Mouse (Mus musculus): ENCODE measurements at regions not wholly inside any gene's neighbourhood (a gene's known extent, or its start where the extent isn't known, plus 50 kb on each side); places are given as distances from the start of the nearest gene placed in this dataset.
A peak's percentile ranks its signal among the peaks of the same experiment; 100 is the strongest.

GRCm38 (mm10) chr9:31999760-32000159 lies 86.5 kb upstream of the Barx2 start:
- ATAC-seq (replicated peaks; ENCODE audit: insufficient number of reproducible peaks, low FRiP score, low TSS enrichment, poor library complexity, severe bottlenecking): no peak

- ATAC-seq (replicated peaks; ENCODE audit: insufficient number of reproducible peaks, low FRiP score, low TSS enrichment, poor library complexity, severe bottlenecking): no peak
These were observed 89.7 kb upstream of the Barx2 start for GRCm38 (mm10) chr9:32002924-32003323.

GRCm38 (mm10) chr9:32003730-32004129 lies 90.5 kb upstream of the Barx2 start:
- ATAC-seq (replicated peaks; ENCODE audit: insufficient number of reproducible peaks, low FRiP score, low TSS enrichment, poor library complexity, severe bottlenecking): no peak

- no peak for ATAC-seq (replicated peaks; ENCODE audit: insufficient number of reproducible peaks, low FRiP score, low TSS enrichment, poor library complexity, severe bottlenecking)
These were observed 92.1 kb upstream of the Barx2 start for GRCm38 (mm10) chr9:32005348-32005747.

GRCm38 (mm10) chr9:32006350-32006749 lies 93.1 kb upstream of the Barx2 start:
- ATAC-seq (replicated peaks; ENCODE audit: insufficient number of reproducible peaks, low FRiP score, low TSS enrichment, poor library complexity, severe bottlenecking): no peak

GRCm38 (mm10) chr9:32010953-32011770 lies 97.9 kb upstream of the Barx2 start:
- no peak for ATAC-seq (replicated peaks; ENCODE audit: insufficient number of reproducible peaks, low FRiP score, low TSS enrichment, poor library complexity, severe bottlenecking)

GRCm38 (mm10) chr9:32016286-32016685 lies 99.7 kb upstream of the Arhgap32 start:
- ATAC-seq (replicated peaks; ENCODE audit: insufficient number of reproducible peaks, low FRiP score, low TSS enrichment, poor library complexity, severe bottlenecking): no peak

- no peak for ATAC-seq (replicated peaks; ENCODE audit: insufficient number of reproducible peaks, low FRiP score, low TSS enrichment, poor library complexity, severe bottlenecking)
These were observed 97.9 kb upstream of the Arhgap32 start for GRCm38 (mm10) chr9:32018020-32018419.

- no peak for ATAC-seq (replicated peaks; ENCODE audit: insufficient number of reproducible peaks, low FRiP score, low TSS enrichment, poor library complexity, severe bottlenecking)
These were observed 96.2 kb upstream of the Arhgap32 start for GRCm38 (mm10) chr9:32019786-32020185.

GRCm38 (mm10) chr9:32020942-32021731 lies 94.8 kb upstream of the Arhgap32 start:
- no peak for ATAC-seq (replicated peaks; ENCODE audit: insufficient number of reproducible peaks, low FRiP score, low TSS enrichment, poor library complexity, severe bottlenecking)

GRCm38 (mm10) chr9:32021755-32022154 lies 94.2 kb upstream of the Arhgap32 start:
- no peak for ATAC-seq (replicated peaks; ENCODE audit: insufficient number of reproducible peaks, low FRiP score, low TSS enrichment, poor library complexity, severe bottlenecking)

- no peak for ATAC-seq (replicated peaks; ENCODE audit: insufficient number of reproducible peaks, low FRiP score, low TSS enrichment, poor library complexity, severe bottlenecking)
These were observed 92.9 kb upstream of the Arhgap32 start for GRCm38 (mm10) chr9:32022996-32023395.

GRCm38 (mm10) chr9:32024767-32025166 lies 91.2 kb upstream of the Arhgap32 start:
- ATAC-seq (replicated peaks; ENCODE audit: insufficient number of reproducible peaks, low FRiP score, low TSS enrichment, poor library complexity, severe bottlenecking): no peak

- no peak for ATAC-seq (replicated peaks; ENCODE audit: insufficient number of reproducible peaks, low FRiP score, low TSS enrichment, poor library complexity, severe bottlenecking)
These were observed 88.0 kb upstream of the Arhgap32 start for GRCm38 (mm10) chr9:32027962-32028361.

- ATAC-seq (replicated peaks; ENCODE audit: insufficient number of reproducible peaks, low FRiP score, low TSS enrichment, poor library complexity, severe bottlenecking): no peak
These were observed 86.9 kb upstream of the Arhgap32 start for GRCm38 (mm10) chr9:32029001-32029400.

GRCm38 (mm10) chr9:32029786-32030185 lies 86.2 kb upstream of the Arhgap32 start:
- ATAC-seq (replicated peaks; ENCODE audit: insufficient number of reproducible peaks, low FRiP score, low TSS enrichment, poor library complexity, severe bottlenecking): no peak

- no peak for ATAC-seq (replicated peaks; ENCODE audit: insufficient number of reproducible peaks, low FRiP score, low TSS enrichment, poor library complexity, severe bottlenecking)
These were observed 85.7 kb upstream of the Arhgap32 start for GRCm38 (mm10) chr9:32030203-32030602.

GRCm38 (mm10) chr9:32031950-32032453 lies 83.9 kb upstream of the Arhgap32 start:
- ATAC-seq (replicated peaks; ENCODE audit: insufficient number of reproducible peaks, low FRiP score, low TSS enrichment, poor library complexity, severe bottlenecking): 0 out of 2 replicates have a peak, but pooled peaks have one; percentile 13

- ATAC-seq (replicated peaks; ENCODE audit: insufficient number of reproducible peaks, low FRiP score, low TSS enrichment, poor library complexity, severe bottlenecking): no peak
These were observed 83.3 kb upstream of the Arhgap32 start for GRCm38 (mm10) chr9:32032521-32033185.
